Comparison of ENCODE assay signal across 9 mouse cellular contexts in the genomic region with DNA sequence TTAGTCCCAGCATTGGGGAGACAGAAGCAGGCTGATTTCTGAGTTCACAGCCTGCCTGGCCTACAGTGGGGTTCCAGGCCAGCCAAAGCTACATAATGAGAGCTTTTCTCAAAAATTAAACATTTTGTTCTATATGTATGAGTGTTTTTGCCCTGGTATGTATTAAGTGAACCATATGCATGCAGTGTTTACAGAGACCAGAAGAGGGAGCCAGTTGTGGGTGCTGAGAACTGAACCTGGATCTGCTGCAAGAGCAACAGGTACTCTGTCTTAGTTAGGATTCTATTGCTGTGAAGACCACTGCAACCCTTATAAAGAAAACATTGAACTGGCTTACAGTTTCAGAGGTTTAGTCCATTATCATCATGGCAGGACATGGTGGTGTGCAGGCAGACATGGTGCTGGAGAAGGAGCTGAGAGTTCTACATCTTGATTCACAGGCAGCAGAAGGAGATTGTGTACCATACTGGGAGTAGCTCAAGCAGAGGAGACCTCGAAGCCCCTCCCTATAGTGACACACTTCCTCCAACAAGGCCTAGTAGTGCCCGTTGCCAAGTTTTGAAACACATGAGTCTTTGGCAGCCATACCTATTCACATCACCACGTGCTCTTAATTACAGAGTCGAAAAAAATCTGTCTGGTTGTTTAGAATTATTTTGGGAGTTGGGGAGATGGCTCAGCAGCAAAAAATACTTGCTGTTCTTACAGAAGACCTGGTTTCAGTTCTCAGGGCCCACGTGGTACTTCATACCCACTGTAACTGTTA. TPM values are rescaled to one million over a fixed set of nuclear protein-coding genes. Genes with fewer than 3 reads are reported as not detected.
DNase-seq lines count a peak whose midpoint lies in the region; ATAC-seq and TF ChIP-seq lines count a peak whose summit lies in the region.
"Had no signal": no experiment of that assay in that cellular context is flagged by ENCODE, and none has a peak within 500 bp of the region (broad histone marks: within the 10 kb centered on the region; RNA-seq: fewer than 3 reads in every experiment).

No protein-coding gene starts in this region.

- peak; percentile 71 for TF ChIP-seq CTCF in layer of hippocampus, adult 2 months (conservative IDR thresholded peaks at IDR 0.05)

- H3K4me3 ChIP-seq in layer of hippocampus, adult 2 months = no peak overlapping the region
- H3K4me3 ChIP-seq: megakaryocyte, embryonic 14.5 days had no signal

- intact Hi-C loops in gastrocnemius, postnatal 14 days (cut with DNase I; ENCODE audit: low total_unique reads) = no loop called here

- H3K27ac ChIP-seq in layer of hippocampus, adult 2 months = no peak overlapping the region

- DNase-seq in adrenal gland, postnatal 14 days = peak; percentile 20
- DNase-seq in adrenal gland, postnatal 10 days = no peak
- DNase-seq in layer of hippocampus, adult 2 months (ENCODE audit: low spot score in 2 of 2) = peak; percentile 21 to 30
- no peak for DNase-seq in layer of hippocampus, postnatal 10 days (ENCODE audit: low spot score in 2 of 2)
- DNase-seq in MEL-GATA-1-ER (ENCODE audit: extremely low read depth, low read depth) = peak; percentile 57
- DNase-seq in urinary bladder, postnatal 10 days (ENCODE audit: low spot score) = no peak
- DNase-seq in gastrocnemius, postnatal 14 days = no peak

- peak; percentile 62 for ATAC-seq in granulocyte monocyte progenitor cell, adult 5-6 weeks (replicated peaks; ENCODE audit: poor library complexity, severe bottlenecking)

RNA-seq across cellular contexts. Expression of gene Eif3c, which starts 28.2 kb away (rescaled TPM):
- total RNA-seq in adrenal gland, postnatal 14 days (2021) = 241 and 262 TPM in 2 replicates
- 100 to 1,000 TPM; 214 to 223 TPM for total RNA-seq in adrenal gland, postnatal 10 days (2021)
- 100 to 1,000 TPM; 174 to 190 TPM for total RNA-seq in layer of hippocampus, adult 2 months (2021)
- 100 to 1,000 TPM; 199 to 200 TPM for total RNA-seq in layer of hippocampus, postnatal 10 days (2021)
- 188 and 206 TPM in 2 replicates for total RNA-seq in granulocyte monocyte progenitor cell, adult 5-6 weeks (2014; fragmentation: Nextera tagmentation)
- total RNA-seq in granulocyte monocyte progenitor cell, adult 5-6 weeks (2017) = 229 and 239 TPM in 2 replicates
- total RNA-seq in gastrocnemius, postnatal 14 days (2021) = 100 to 1,000 TPM; 135 to 136 TPM

RNA-seq across cellular contexts. Expression of gene Atxn2l, which starts 34.8 kb away (rescaled TPM):
- 90.3 and 96.7 TPM in 2 replicates for total RNA-seq in adrenal gland, postnatal 14 days (2021)
- total RNA-seq in adrenal gland, postnatal 10 days (2021) = 10 to 100 TPM; 65.0 to 84.5 TPM
- 100 to 1,000 TPM; 132 to 133 TPM for total RNA-seq in layer of hippocampus, adult 2 months (2021)
- 100 to 1,000 TPM; 118 to 123 TPM for total RNA-seq in layer of hippocampus, postnatal 10 days (2021)
- total RNA-seq in granulocyte monocyte progenitor cell, adult 5-6 weeks (2014; fragmentation: Nextera tagmentation) = 102 and 130 TPM in 2 replicates
- total RNA-seq in granulocyte monocyte progenitor cell, adult 5-6 weeks (2017) = 27.4 and 28.9 TPM in 2 replicates
- 10 to 100 TPM; 31.1 to 32.4 TPM for total RNA-seq in gastrocnemius, postnatal 14 days (2021)

RNA-seq across cellular contexts. Expression of gene Apobr, which starts 46.7 kb away (rescaled TPM):
- 2.9 and 3.5 TPM in 2 replicates for total RNA-seq in adrenal gland, postnatal 14 days (2021)
- 1 to 10 TPM; 2.1 to 2.2 TPM for total RNA-seq in adrenal gland, postnatal 10 days (2021)
- under 1 TPM; 0.37 to 0.44 TPM for total RNA-seq in layer of hippocampus, adult 2 months (2021)
- under 1 TPM; 0.43 to 0.51 TPM for total RNA-seq in layer of hippocampus, postnatal 10 days (2021)
- 2.1 and 3.9 TPM in 2 replicates for total RNA-seq in granulocyte monocyte progenitor cell, adult 5-6 weeks (2014; fragmentation: Nextera tagmentation)
- 4.2 and 6.2 TPM in 2 replicates for total RNA-seq in granulocyte monocyte progenitor cell, adult 5-6 weeks (2017)
- total RNA-seq in gastrocnemius, postnatal 14 days (2021) = under 1 TPM; 0.55 to 0.88 TPM

RNA-seq across cellular contexts. Expression of gene Cln3, which starts 47.6 kb away (rescaled TPM):
- 25.3 and 31.1 TPM in 2 replicates for total RNA-seq in adrenal gland, postnatal 14 days (2021)
- total RNA-seq in adrenal gland, postnatal 10 days (2021) = 10 to 100 TPM; 26.1 to 36.1 TPM
- 10 to 100 TPM; 28.4 to 36.4 TPM for total RNA-seq in layer of hippocampus, adult 2 months (2021)
- total RNA-seq in layer of hippocampus, postnatal 10 days (2021) = 10 to 100 TPM; 20.8 to 23.2 TPM
- 37.7 and 61.7 TPM in 2 replicates for total RNA-seq in granulocyte monocyte progenitor cell, adult 5-6 weeks (2014; fragmentation: Nextera tagmentation)
- total RNA-seq in granulocyte monocyte progenitor cell, adult 5-6 weeks (2017) = 9.6 and 16.3 TPM in 2 replicates
- total RNA-seq in gastrocnemius, postnatal 14 days (2021) = 1 to 10 TPM; 6.5 to 7.6 TPM

RNA-seq across cellular contexts. Expression of gene Tufm, which starts 50.8 kb away (rescaled TPM):
- total RNA-seq in adrenal gland, postnatal 14 days (2021) = 221 and 223 TPM in 2 replicates
- total RNA-seq in adrenal gland, postnatal 10 days (2021) = 100 to 1,000 TPM; 215 to 222 TPM
- 10 to 100 TPM; 81.9 to 86.7 TPM for total RNA-seq in layer of hippocampus, adult 2 months (2021)
- 100 to 1,000 TPM in 1 of 2 experiments, 10 to 100 TPM in 1; 88.2 to 106 TPM for total RNA-seq in layer of hippocampus, postnatal 10 days (2021)
- total RNA-seq in granulocyte monocyte progenitor cell, adult 5-6 weeks (2014; fragmentation: Nextera tagmentation) = 85.3 and 101 TPM in 2 replicates
- total RNA-seq in granulocyte monocyte progenitor cell, adult 5-6 weeks (2017) = 75.5 and 86.7 TPM in 2 replicates
- 100 to 1,000 TPM; 117 to 146 TPM for total RNA-seq in gastrocnemius, postnatal 14 days (2021)

Comparison
In these comparisons a context has a peak if more than half of its experiments do, and no peak if none do; other contexts are left out.
1. DNase-seq: peak in adrenal gland, postnatal 14 days (single experiment), layer of hippocampus, adult 2 months (2 of 2) and MEL-GATA-1-ER (single experiment); none in adrenal gland, postnatal 10 days (single experiment), layer of hippocampus, postnatal 10 days (0 of 2), urinary bladder, postnatal 10 days (single experiment) and gastrocnemius, postnatal 14 days (single experiment).